Mouse (Mus musculus) spleen, adult 2 months (tissue): ENCODE results near the gene Igf2. TPM values are rescaled to one million over a fixed set of nuclear protein-coding genes. Genes with fewer than 3 reads are reported as not detected.

Experiments
- DNase-seq, 2 experiments: peaks; one replicate each; pipeline versions ENCODE4 v3.0.0 to v3.0.0-alpha.2; 2012 to 2021; ENCODE audit warnings: low spot score in 2 of 2, low read depth in 1 of 2
- H3K27ac ChIP-seq: fragments of 200-500 bp; 2 replicates; pipeline ENCODE4 v1.5.1; 2012; ENCODE audit warnings: low read length, inconsistent platforms; ENCODE audit not compliant: insufficient read depth
- H3K27me3 ChIP-seq: fragments of 200-500 bp; 2 replicates; pipeline ENCODE4 v1.6.1; 2012; ENCODE audit warnings: mild to moderate bottlenecking, moderate library complexity, low read length, inconsistent platforms; ENCODE audit not compliant: control insufficient read depth, insufficient read depth
- H3K36me3 ChIP-seq: fragments of 200-500 bp; 2 replicates; pipeline ENCODE4 v1.6.1; 2012; ENCODE audit warnings: mild to moderate bottlenecking, low read length, inconsistent platforms; ENCODE audit not compliant: control insufficient read depth, insufficient read depth
- H3K4me1 ChIP-seq: fragments of 200-500 bp; 2 replicates; pipeline ENCODE4 v1.6.1; 2011; ENCODE audit warnings: inconsistent platforms; ENCODE audit not compliant: control insufficient read depth, insufficient read depth, insufficient read length
- H3K4me3 ChIP-seq: fragments of 200-500 bp; 2 replicates; pipeline ENCODE4 v1.5.1; 2011; ENCODE audit warnings: mild to moderate bottlenecking, inconsistent platforms; ENCODE audit not compliant: insufficient read depth, insufficient read length; ENCODE audit errors: extremely low read depth
- CTCF ChIP-seq: fragments of 200-500 bp; IDR thresholded peaks from 2 replicates; pipeline ENCODE4 v1.5.1; 2011; ENCODE audit warnings: mild to moderate bottlenecking, inconsistent platforms; ENCODE audit not compliant: insufficient read depth, insufficient read length, insufficient replicate concordance; ENCODE audit errors: extremely low read depth
- POLR2A ChIP-seq: fragments of 200-500 bp; IDR thresholded peaks from 2 replicates; pipeline ENCODE4 v1.6.1; 2011; ENCODE audit warnings: low read depth, low read length, inconsistent platforms
- WGBS: fragments of 180-500 bp; shearing (Covaris S2); methylation state at CpG from one replicate; pipeline ENCODE4 v1.1.7; 2018; 5-methylcytosine and 5-hydroxymethylcytosine counted together
- polyA plus RNA-seq: library from polyadenylated mRNA; depleted of rRNA; stranded (reverse); fragments of >200 nt; gene quantifications from 2 replicates; pipeline ENCODE4 v1.2.3, GENCODE M21; 2012

The Igf2 gene
- polyA plus RNA-seq, 1 experiment: 13.9 TPM

- no peak overlapping the region for H3K27ac ChIP-seq
- TF ChIP-seq CTCF (no peak), POLR2A (no peak)
- 1% methylated on average over 38 of the region's 40 CpGs for WGBS
- peaks cover 4% of the 10 kb centered on the region; the same call in 1 of the 2 replicates for H3K4me1 ChIP-seq
- no peak for DNase-seq
- peaks cover 27% of the 10 kb centered on the region for H3K27me3 ChIP-seq
- no peaks in the 10 kb centered on the region for H3K36me3 ChIP-seq
- H3K4me3 ChIP-seq: peak overlapping the region; percentile 30; the same call in 1 of the 2 replicates
Observed at GRCm38 (mm10) chr7:142658681-142659180, 7.9 kb downstream of the Igf2 start.

GRCm38 (mm10) chr7:142657821-142658614, 8.6 kb downstream of the Igf2 start:
- Histone ChIP-seq H3K27ac (no peak overlapping the region), H3K36me3 (no peaks in the 10 kb centered on the region), H3K4me3 (no peak overlapping the region; the same call in 1 of the 2 replicates), H3K4me1 (peaks cover 4% of the 10 kb centered on the region; the same call in 1 of the 2 replicates), H3K27me3 (peaks cover 25% of the 10 kb centered on the region)
- WGBS: 9% methylated on average over 33 of the region's 34 CpGs
- DNase-seq: no peak
- TF ChIP-seq CTCF: no peak
- TF ChIP-seq POLR2A: no peak

- TF ChIP-seq CTCF: no peak
- TF ChIP-seq POLR2A: no peak
- peaks cover 4% of the 10 kb centered on the region; the same call in 1 of the 2 replicates for H3K4me1 ChIP-seq
- H3K27ac ChIP-seq: no peak overlapping the region
- whole genome bisulfite sequencing: 70% methylated on average over 7 of the region's 9 CpGs
- H3K4me3 ChIP-seq: no peak overlapping the region
- peaks cover 25% of the 10 kb centered on the region for H3K27me3 ChIP-seq
- H3K36me3 ChIP-seq: no peaks in the 10 kb centered on the region
- no peak for DNase-seq
Observed at GRCm38 (mm10) chr7:142657341-142657791, 9.2 kb downstream of the Igf2 start.

GRCm38 (mm10) chr7:142656055-142656454, 10.6 kb downstream of the Igf2 start:
- 70% methylated on average over 4 of the region's 4 CpGs for WGBS
- H3K27ac ChIP-seq: no peak overlapping the region

GRCm38 (mm10) chr7:142655633-142656032, 11.0 kb downstream of the Igf2 start:
- 48% methylated on average over 11 of the region's 11 CpGs for WGBS
- no peak for TF ChIP-seq POLR2A
- no peak for TF ChIP-seq CTCF
- peaks cover 23% of the 10 kb centered on the region for H3K27me3 ChIP-seq
- peaks cover 4% of the 10 kb centered on the region; the same call in 1 of the 2 replicates for H3K4me1 ChIP-seq
- H3K36me3 ChIP-seq: no peaks in the 10 kb centered on the region
- no peak overlapping the region for H3K27ac ChIP-seq
- H3K4me3 ChIP-seq: no peak overlapping the region
- no peak for DNase-seq

More at GRCm38 (mm10) chr7:142656055-142656454, 10.6 kb downstream of the Igf2 start:
- no peak for TF ChIP-seq POLR2A
- no peak for TF ChIP-seq CTCF
- peaks cover 4% of the 10 kb centered on the region; the same call in 1 of the 2 replicates for H3K4me1 ChIP-seq
- no peaks in the 10 kb centered on the region for H3K36me3 ChIP-seq
- peaks cover 25% of the 10 kb centered on the region for H3K27me3 ChIP-seq
- DNase-seq: no peak
- H3K4me3 ChIP-seq: no peak overlapping the region

GRCm38 (mm10) chr7:142653726-142654125, 12.9 kb downstream of the Igf2 start:
- DNase-seq: no peak
- no peak for TF ChIP-seq CTCF
- no peak for TF ChIP-seq POLR2A
- 53% methylated on average over 18 of the region's 18 CpGs for WGBS
- no peak overlapping the region for H3K27ac ChIP-seq
- no peaks in the 10 kb centered on the region for H3K36me3 ChIP-seq
- H3K4me1 ChIP-seq: no peaks in the 10 kb centered on the region
- H3K27me3 ChIP-seq: peaks cover 12% of the 10 kb centered on the region
- no peak overlapping the region for H3K4me3 ChIP-seq
